Mouse (Mus musculus): ENCODE data around the gene Engase.

The Engase gene

DNA sequence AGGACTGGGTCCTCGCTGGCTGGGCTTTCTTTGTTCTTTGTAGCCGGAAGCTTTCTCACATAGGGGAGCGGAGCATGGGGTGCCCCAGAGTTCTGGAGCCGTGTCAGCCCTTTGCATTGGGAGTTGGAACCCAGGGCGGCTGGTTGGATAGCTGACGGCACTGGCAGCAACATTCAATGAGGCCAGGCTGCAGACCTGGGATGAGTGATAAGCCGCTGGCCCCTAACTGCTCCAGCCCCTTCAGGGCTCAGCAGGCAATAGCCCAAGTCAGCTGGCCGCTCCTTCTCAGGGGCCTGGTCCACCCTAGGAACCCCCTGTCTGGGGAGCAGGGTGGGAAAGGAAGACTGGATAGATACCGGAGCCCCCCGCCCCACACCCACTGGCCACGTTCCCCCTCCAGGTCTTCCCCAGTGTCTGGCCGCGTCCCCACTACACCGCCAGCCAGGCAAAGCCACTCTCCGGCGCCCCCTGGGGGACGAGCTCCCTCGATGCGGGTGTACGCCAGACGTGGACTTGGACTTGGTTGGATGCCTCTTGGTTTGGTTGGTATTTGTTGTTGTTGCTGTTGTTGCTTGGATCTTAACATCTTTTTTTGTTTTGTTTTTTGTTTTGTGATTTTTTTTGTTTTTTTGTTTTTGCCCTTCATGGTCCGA is 14.1 kb downstream of the Engase start:
- DNase-seq, result peak; percentile 84

DNA sequence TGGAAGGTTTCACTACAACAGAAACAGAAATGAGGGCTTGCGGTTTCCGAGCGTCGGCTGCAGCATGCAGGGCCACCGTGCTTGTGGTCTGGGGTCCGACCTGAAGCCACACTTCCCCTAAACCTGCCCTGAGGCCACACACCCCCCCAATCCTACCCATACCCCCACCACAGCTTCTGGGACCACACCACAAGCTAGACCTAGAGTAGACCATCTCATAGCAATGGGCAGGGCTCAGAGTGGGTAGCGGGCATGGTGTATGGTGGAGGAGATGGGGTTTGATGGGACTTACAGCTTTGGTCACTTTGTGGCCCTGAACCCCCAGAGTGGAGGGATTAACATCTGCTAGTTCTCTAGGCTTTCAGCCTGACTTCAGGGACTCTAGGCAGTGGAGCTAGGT is 14.6 kb downstream of the Engase start:
- DNase-seq, result no peak

DNA sequence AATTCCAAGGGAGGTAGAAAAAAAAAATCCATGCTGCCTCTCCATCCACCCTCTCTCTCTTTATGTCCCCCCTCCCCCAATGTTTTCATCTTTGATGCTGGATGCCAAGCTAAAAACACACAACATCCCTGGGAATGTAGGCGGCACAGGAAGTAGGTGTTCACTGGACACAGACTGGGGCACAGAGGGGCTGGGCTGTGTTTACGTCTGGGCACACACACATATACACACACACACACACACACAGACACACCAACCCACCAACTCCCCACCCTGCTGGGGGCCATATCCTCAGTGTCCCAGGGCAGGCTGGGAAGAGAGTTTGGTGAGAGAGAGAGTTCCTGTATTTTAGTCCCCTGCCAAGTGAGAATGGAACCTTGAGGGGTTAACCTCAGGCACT is 16.8 kb downstream of the Engase start:
- no peak for DNase-seq

DNA sequence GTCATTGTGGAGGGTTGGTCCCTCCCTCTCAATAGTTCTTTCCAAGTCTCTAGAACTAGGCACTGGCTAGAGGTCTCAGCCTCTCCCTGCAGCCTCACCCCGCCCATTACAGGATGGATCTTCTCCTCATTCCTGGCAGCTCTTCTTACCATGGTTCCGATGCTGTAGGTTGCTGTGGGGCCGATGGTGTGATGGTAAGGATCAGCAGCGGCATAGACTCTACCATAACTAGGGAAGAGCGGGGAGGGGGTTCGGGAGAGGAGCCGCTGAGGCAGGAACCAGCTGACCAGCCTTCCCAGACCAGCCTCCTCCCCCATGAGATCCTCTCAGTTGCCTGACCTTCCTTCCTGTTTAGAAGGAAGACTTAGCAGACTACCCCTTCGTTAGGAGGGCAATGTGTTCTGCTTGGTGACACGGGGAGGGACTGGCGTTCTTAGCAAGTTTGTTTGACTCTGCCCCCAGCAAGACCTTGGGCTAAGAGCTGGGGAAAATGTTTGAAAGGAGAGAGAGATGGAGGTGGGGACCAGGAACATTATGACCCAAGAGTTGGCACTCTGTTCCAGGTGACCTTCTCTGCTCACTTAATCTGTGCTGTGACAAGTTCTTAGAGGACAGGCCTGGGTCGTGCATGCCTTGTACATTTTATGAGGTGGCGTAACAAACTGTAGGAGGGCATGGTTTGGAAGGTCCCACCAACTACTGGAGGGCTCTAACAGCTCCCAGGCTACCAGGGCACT is 17.5 kb downstream of the Engase start:
- DNase-seq, result no peak

DNA sequence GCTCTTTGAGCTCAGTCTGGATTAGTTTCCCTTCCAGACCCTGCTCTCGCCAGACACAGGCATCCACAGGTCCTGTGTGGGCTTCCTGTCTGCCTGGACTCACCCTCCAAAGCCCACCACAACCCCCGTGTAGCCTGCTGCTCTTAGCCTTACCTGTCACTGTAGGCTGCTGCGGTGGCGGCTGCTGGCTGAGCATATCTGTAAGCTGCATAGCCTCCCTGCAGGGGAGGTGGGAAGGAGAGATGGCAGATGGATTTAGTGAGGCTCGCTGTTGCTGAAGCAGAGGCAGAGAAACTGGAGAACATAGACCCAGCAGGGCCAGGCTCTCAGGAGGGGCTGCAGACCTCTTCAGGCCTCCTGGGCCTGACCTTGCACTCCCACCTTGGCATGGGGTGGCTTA is 18.4 kb downstream of the Engase start:
- DNase-seq, result no peak

DNA sequence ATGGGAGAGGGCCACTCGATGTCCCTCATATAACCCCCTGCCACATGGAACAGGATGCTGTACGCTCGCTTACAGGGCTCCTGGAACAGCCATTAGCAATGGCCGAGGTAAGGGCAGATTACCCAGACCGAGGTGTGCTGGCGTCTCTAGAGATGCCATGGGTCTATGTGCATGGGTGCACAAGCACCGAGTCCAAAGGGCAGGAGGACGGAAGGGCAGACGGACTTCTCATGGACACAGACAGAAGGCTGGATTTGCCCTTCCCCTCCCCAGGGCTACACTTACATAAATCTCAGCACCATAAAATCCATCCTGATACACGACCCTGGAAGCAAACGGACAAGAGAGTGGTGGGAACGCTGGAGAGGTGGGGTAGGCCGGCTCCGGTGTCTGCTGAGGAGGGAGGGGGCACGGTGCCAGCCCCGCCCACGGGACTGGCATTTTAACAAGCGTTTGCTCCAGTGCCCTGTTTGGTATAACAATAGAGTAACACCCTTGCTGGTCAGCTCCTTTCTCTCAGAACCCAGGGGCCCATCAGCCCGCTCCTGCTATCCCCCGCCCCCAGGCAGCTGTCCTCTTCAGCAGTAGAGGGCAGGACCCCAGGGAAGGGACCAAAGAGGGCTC is 19.5 kb downstream of the Engase start:
- DNase-seq, result no peak

DNA sequence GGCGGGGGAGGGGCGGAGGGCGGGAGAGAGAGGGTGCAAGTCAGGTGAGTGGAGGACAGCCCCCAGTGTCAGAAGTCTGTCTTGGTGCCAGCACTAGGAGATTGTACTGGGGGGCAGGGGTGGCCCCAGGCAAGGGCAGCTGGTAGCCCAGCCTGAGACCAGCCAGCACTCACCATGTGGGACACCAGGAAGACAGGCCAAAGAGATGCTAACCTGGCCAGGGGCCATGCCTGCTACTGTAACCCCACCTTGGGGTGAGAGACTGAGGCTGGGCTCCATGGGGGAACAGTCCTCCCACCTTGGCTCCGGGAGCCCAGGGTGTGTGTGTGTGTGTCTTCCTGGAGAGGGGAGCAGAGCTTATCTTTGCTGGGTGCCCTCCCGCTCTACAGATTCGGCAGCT is 26.4 kb downstream of the Engase start:
- no peak for DNase-seq

DNA sequence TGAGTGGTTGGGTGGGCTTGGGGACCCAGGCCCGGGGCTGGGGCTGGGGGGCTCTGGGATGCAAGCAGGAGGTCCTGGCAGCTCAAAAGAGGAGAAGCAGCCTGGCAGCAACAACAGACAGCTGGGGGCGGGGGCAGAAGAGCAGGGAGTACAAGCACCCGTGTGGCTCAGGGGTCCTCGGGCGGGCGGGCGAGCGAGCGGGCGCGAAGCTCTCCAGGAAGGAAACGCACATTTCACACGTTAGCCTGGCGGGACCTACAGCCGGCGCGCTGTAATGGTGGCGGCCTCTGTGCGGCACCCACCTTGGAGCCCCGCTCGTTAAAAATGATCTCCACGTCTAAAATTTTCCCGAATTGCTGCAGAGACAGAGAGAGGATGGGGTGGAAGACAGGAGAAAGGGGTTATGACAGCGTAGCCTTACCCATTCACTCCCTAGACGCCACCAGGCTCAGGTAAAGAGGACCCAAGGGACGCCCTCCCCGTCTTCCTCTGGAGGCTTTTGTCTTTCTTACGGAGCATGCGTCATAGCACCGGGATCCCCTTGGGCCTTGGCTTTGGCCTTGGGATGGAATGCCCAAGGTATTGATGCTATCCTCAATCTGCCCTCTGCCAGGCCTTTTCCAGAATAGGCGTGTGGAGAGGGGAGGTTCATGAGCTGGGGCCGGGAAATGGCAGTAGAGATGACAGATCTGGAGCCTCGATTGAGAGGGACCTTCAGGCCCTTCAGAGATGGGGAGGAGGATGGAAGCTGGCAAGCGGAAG is 27.0 kb downstream of the Engase start:
- no peak for DNase-seq

DNA sequence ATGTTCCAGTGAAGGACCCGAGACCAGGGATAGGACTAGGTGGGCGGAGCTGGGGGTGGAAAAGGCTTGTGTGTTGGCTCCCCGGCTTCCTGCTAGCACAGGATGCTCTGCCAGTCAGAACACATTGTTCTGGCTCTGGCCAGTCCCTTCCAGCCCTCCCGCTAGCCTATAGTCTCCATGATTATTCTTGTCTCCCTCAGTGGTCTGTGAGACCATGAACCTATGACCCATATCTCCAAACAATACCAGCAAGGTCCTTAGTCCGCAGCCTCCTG is 27.5 kb downstream of the Engase start:
- DNase-seq, result no peak

DNA sequence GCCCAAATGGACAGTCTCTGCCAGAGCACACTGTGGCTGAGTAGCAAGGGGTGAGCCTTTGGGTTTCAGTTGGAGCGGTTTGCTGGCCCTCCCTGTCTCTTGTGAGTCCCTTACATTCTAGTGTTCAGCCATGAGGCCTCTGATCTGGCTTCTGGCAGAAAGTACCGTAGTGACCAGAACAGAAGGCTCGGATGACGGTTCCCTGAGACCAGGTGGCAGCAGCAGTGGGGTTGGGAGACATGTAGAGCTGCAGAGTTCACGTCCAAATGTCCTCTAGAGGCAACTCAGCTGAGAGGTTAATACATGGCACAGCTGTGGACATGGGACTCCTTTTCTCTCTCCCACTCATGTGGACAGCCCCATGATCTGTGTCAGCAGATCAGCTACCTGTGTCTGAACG is 30.5 kb downstream of the Engase start:
- no peak for DNase-seq

DNA sequence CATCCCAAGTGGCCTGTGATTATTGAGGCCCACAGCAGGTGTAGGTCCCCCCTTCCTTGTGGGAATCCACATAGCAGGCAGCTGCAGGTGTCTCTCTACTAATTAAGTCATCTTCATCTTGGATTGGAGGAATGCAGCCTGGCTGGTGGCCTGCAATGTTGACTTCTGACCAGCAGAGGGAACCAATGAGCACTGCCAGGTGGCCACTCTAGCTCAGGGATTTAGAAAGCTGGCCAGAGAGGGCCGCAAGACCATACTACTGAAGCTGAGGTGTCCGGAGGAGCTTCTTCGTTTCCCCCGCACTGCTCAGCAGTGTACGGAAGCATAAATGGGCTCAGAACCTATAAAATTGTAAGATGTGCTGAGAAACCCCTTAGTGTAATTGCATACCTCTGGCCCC is 31.3 kb downstream of the Engase start:
- DNase-seq, result peak; percentile 75

DNA sequence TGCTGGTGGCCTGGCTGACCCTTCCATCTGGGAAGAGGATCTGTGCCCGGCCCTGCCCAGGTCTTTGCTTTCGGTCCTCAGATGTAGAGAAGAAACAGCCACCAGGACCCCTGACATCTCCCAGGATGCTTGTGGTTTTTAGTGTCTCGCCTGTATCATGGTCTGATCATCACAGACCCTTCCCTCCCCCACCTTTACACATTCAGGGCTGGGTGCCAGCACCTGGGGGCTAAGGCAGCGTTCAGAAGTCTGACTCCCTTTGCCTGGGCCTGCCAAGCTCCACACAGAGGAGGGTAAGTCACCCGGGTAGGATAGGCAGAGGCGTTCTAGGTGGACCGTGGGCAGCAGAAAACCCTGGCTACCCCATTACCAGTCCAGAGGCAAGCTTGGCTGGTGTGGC is 31.7 kb downstream of the Engase start:
- DNase-seq, result no peak

DNA sequence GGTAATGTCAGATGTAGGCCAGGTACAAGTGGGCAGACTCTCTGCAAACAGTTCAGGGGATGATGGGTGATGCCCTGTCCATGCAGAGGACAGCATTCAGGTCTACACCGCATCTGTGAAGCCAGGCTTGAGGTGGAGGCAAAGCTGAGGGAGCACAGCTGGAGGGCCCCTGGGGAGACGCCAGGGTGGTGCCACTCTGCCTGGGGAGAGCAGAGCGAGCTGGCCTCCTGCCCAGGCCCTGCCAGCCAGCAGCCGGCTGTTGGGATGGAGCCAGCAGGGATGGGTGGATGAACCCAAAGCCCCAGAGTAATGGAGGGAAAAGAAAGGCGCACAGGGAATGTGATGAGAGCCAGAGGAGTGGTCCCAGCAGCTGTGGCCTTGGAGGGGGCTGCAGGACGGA is 35.2 kb downstream of the Engase start:
- peak; percentile 73 for DNase-seq

DNA sequence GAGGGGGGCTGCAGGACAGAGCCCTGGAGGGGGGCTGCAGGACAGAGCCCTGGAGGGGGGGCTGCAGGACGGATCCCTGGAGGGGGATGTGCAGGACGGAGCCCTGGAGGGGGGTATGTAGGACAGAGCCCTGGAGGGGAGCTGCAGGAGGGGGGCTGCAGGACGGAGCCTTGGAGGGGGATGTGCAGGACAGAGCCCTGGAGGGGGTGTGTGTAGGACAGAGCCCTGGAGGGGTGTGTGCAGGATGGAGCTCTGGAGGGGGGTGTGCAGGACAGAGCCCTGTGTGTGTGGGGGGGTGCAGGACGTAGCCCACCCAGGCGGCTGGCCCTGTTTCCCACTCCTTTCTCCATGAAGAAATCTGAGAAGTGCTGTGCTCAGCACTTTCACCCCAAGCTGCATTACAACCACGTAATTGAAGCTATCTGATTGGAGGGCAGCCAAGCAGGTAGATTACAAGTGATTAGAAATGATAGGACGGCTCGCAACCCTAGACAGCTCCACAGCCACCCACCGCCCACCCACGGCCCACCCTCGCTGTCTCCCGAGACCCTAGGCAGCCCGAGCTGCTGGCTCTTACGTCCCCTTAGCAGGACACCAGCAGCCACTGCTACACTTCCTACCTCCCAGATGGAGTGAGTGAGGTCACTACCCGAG is 35.8 kb downstream of the Engase start:
- DNase-seq, result no peak

DNA sequence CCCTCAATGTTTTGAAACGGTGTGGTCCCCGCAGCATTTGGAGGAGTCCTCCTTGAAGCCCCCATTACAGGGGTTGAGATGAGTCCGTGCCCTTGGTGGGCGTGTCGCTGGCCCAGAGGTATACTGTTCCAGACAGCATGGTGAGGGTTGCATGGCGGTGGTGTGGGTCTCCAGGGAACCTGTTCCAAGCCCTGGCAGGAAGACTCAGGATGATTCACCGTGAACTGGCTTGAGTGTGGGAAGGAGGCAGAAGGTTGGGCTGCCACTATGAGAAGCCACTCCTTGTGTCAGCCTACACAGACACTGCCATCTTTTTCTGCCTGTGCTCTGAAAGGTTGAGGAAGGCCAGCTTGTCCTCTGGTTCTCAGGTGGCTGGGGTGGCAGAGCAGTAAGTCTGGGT is 41.3 kb downstream of the Engase start:
- DNase-seq, result no peak

DNA sequence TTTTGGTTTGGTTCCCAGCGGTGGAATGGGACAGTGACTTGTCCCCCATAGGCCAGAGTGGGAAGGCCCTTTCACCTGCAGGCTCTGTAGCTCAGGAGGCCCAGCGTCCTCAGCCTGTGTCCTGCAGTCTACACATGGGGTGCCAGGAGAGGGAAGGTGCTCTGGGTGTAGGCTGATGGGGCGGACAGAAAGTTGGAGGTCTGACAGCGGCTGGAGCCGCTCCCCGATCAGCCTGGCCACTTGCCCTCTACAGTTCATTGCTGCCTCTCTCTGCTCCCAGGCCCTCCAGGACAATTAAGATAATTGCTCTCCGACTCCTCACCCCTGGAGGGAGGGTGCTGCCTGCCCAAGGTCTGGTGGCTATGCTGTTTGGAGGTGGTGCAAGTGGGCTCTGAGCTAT is 42.1 kb downstream of the Engase start:
- DNase-seq, result no peak

DNA sequence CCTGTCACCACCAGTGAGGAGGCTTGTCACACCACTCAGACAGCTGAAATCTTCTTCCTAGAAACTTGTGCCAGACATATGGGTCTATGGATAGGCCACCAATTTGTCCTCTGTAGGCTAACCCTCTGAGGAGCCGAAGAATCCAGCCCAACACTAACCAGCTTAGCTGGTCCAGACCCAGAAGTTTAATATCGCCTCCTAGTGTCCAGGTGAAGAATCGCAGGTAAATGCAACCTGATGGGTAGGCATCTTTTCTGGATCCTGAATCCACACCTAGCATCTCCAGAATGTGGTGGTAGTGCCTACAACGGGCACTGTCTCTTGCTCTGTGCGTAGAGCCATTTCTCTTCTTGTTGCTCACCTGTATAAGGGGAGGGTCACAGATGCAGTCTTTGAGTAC is 43.6 kb downstream of the Engase start:
- DNase-seq, result no peak

DNA sequence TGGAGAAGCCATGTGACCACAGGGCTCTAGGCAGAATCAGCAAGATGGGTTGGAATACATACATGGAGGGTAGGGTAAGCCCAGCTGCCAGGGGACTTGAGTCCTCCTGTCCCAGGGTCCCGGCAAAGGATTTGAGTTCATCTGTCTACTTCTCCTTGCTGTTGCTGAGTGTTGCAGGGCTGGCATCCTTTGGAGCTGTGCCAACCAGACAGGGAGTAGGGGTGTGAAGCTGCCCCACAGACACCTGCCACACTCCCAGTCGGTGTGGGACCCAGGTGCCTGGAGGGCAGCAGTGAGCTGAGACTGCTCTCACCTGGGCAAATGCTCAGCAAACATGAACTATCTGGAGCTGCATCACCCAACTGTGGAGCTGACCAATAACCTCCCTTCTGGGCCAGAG is 44.3 kb downstream of the Engase start:
- DNase-seq, result no peak

DNA sequence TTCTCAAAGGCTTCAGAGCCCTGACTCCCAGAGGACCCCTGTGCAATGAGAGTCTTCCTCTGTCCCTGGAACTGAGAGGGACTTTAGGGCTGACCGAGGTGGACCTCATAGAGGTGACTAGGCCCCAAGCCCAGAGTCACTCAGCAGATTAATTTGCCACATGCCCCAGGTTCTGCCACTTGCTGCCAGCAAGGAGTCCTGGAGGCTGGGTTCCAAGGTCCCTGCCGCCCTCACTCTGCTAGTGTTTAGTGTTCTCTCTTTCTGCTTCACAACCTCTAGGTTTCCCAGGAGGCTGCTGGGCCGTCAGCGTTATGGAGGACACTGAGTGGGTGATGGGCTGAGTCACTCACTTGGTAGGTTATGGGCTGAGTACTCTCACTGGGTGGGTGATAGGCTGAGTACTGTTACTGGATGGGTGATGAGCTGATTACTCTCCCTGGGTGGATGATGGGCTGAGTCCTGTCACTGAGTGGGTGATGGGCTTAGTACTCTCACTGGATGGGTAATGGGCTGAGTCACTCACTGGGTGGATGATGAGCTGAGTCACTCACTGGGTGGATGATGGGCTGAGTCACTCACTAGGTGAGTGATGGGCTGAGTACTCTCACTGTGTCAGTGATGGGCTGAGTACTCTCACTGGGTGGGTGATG is 47.0 kb downstream of the Engase start:
- DNase-seq, result no peak

DNA sequence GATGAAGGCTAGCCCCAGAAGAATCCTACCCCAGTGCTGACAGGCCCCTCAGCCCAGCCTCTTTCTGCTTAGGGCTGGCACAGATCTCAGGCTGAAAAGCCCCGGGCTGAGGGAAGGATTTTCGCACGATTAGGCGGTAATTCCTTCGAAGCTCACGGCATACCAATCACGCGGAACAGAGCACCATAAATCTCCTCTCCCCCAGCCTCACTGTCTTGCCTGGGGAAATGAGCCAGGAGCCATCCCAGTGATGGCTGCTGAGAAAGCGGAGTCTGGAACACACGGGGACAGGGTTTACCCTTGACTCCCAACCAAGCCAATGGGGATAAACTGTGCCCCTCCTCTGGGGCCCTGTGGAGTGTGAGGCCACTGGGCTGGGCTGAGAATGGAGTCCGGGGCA is 48.4 kb downstream of the Engase start:
- DNase-seq, result no peak

DNA sequence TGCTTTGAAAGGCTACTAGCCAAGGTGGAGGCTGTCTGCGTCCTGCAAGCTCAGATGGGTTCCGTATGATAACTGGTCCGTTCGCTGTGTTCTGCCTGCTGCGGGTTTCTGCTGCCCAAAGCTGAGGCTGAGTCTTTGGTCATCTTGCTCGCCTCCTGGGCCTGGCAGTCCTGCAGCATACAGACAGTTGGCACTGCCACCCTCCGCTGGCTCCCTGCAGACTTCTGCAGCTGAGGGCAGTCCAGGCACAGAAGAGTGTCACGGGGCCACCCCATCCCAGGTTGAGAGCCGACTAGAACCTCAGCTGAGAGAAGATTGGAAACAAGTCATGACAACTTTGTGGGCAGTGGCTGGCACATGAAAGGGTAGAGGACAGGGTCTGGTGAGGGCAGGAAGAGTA is 52.1 kb downstream of the Engase start:
- no peak for DNase-seq

DNA sequence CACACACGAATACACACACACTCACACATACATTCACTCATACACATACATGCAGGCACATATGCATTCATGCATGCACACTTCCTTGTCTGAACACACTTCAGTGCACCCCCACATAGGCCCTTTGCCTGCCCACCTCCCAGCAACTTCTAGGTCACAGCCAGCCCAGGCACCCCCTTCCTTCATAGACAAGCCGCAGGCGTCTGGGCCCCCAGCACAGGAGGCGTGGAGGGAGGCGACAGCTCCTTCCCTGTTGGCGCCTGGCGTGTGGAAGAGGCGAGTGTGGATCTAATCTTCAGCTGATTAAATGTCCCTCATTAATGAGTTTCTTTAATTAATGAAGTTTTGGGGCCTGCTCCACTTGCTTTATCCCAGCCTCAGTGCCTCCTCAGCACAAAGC is 53.7 kb downstream of the Engase start:
- no peak for DNase-seq

Data from right cerebral cortex, postnatal 14 days (tissue).